In the genomic region with DNA sequence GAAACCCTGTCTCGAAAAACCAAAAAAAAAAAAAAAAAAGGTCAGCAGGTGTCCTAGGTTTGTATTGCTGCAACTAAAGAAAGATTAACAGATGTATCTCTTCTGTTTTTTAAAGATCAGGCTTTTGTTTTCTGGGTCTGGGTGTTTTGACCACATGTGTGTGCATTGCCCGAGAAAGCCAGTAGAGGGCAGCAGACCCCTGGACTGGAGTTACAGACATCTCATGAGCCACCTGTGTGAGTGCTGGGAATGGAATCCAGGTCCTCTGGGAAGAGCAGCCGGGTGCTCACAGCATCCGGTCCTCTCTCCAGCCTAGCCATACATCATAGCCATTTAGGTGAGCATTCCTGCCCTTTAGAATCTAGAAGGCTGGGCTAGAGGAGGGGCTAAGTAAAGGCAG, we compare ENCODE assay signal across 17 mouse cellular contexts. TPM values are rescaled to one million over a fixed set of nuclear protein-coding genes. Genes with fewer than 3 reads are reported as not detected.
DNase-seq lines count a peak whose midpoint lies in the region; ATAC-seq and TF ChIP-seq lines count a peak whose summit lies in the region.
"Had no signal": no experiment of that assay in that cellular context is flagged by ENCODE, and none has a peak within 500 bp of the region (broad histone marks: within the 10 kb centered on the region; RNA-seq: fewer than 3 reads in every experiment).

No protein-coding gene starts in this region.

- no peak for TF ChIP-seq POLR2A in heart, adult 2 months (IDR thresholded peaks at IDR 0.05; ENCODE audit: insufficient read depth, low read depth, low read length)

- H3K79me2 ChIP-seq in heart, adult 2 months (replicated peaks; ENCODE audit: control insufficient read depth, insufficient read depth, low read length): no peaks in the 10 kb centered on the region

- peaks cover 2% of the 10 kb centered on the region; the same call in 1 of the 2 replicates for H3K4me1 ChIP-seq in heart, adult 2 months (ENCODE audit: control insufficient read depth, insufficient read depth, low read length)
- no peaks in the 10 kb centered on the region for H3K4me1 ChIP-seq in midbrain, postnatal 0 days (ENCODE audit: insufficient read depth, low read length)
- peaks cover 7% of the 10 kb centered on the region; the same call in 1 of the 2 replicates for H3K4me1 ChIP-seq in midbrain, embryonic 13.5 days (replicated peaks)
- H3K4me1 ChIP-seq: limb, embryonic 13.5 days had no signal

- peak; percentile 38 for TF ChIP-seq CTCF in heart, adult 2 months (IDR thresholded peaks at IDR 0.05)
- peak; percentile 43 for TF ChIP-seq CTCF in midbrain, postnatal 0 days (IDR thresholded peaks at IDR 0.05)

- H3K9ac ChIP-seq in heart, adult 2 months (ENCODE audit: low read depth, low read length): no peak overlapping the region
- no peak overlapping the region for H3K9ac ChIP-seq in midbrain, postnatal 0 days (replicated peaks; ENCODE audit: low read length, poor library complexity, severe bottlenecking)
- H3K9ac ChIP-seq in midbrain, embryonic 13.5 days (replicated peaks): no peak overlapping the region
- H3K9ac ChIP-seq: limb, embryonic 13.5 days had no signal

- intact Hi-C loops in heart, adult 2 months (cut with DNase I): no loop called here

- no peak for ATAC-seq in midbrain, postnatal 0 days (ENCODE audit: low FRiP score)
- no peak for ATAC-seq in midbrain, embryonic 13.5 days

- no peaks in the 10 kb centered on the region for H3K36me3 ChIP-seq in heart, adult 2 months (ENCODE audit: control insufficient read depth, insufficient read depth, low read length)
- H3K36me3 ChIP-seq in midbrain, postnatal 0 days (ENCODE audit: insufficient read depth, low read length): no peaks in the 10 kb centered on the region
- H3K36me3 ChIP-seq in midbrain, embryonic 13.5 days: no peaks in the 10 kb centered on the region
- no peaks in the 10 kb centered on the region for H3K36me3 ChIP-seq in splenic B cell, adult 2 months (ENCODE audit: control insufficient read depth, insufficient read depth, low read length, poor library complexity, severe bottlenecking)
- H3K36me3 ChIP-seq: hindbrain, embryonic 10.5 days; limb, embryonic 13.5 days had no signal

- 79% methylated on average over 4 of the region's 4 CpGs for WGBS in heart, adult 2 months
- 89% methylated on average over 4 of the region's 4 CpGs for WGBS in midbrain, postnatal 0 days
- WGBS in midbrain, embryonic 13.5 days: 89% methylated on average over 4 of the region's 4 CpGs

- H3K9me3 ChIP-seq in midbrain, postnatal 0 days (ENCODE audit: low read length): no peaks in the 10 kb centered on the region
- no peaks in the 10 kb centered on the region for H3K9me3 ChIP-seq in midbrain, embryonic 13.5 days
- H3K9me3 ChIP-seq: limb, embryonic 13.5 days had no signal

- no peak overlapping the region for H3K27ac ChIP-seq in heart, adult 2 months
- H3K27ac ChIP-seq in midbrain, postnatal 0 days (ENCODE audit: low read depth, low read length): no peak overlapping the region
- H3K27ac ChIP-seq in midbrain, embryonic 13.5 days: no peak overlapping the region
- H3K27ac ChIP-seq: hindbrain, embryonic 10.5 days; limb, embryonic 13.5 days had no signal

- H3K4me2 ChIP-seq in midbrain, postnatal 0 days (ENCODE audit: low read depth, low read length, poor library complexity, severe bottlenecking): no peak overlapping the region
- no peak overlapping the region for H3K4me2 ChIP-seq in midbrain, embryonic 13.5 days (replicated peaks)
- H3K4me2 ChIP-seq: heart, embryonic 11.5 days; limb, embryonic 13.5 days had no signal

- no peak overlapping the region for H3K4me3 ChIP-seq in heart, adult 2 months
- no peak overlapping the region for H3K4me3 ChIP-seq in midbrain, postnatal 0 days (ENCODE audit: low read depth, low read length)
- no peak overlapping the region for H3K4me3 ChIP-seq in midbrain, embryonic 13.5 days (replicated peaks)
- H3K4me3 ChIP-seq: hindbrain, embryonic 10.5 days; limb, embryonic 13.5 days had no signal

- H3K27me3 ChIP-seq in heart, adult 2 months (ENCODE audit: control insufficient read depth, insufficient read depth, low read length): no peaks in the 10 kb centered on the region
- H3K27me3 ChIP-seq in midbrain, postnatal 0 days (ENCODE audit: insufficient read depth, low read length): no peaks in the 10 kb centered on the region
- H3K27me3 ChIP-seq in midbrain, embryonic 13.5 days: no peaks in the 10 kb centered on the region
- H3K27me3 ChIP-seq in splenic B cell, adult 2 months (ENCODE audit: control insufficient read depth, insufficient read depth, low read length, poor library complexity, severe bottlenecking): no peaks in the 10 kb centered on the region
- H3K27me3 ChIP-seq: limb, embryonic 13.5 days had no signal

- TF ChIP-seq EP300 in heart, adult 2 months (IDR thresholded peaks at IDR 0.05; ENCODE audit: insufficient read depth, low read depth, low read length): no peak

- no peak for DNase-seq in heart, adult 2 months
- no peak for DNase-seq in heart, postnatal 4 days
- no peak for DNase-seq in midbrain, postnatal 0 days (ENCODE audit: low spot score)
- peak; percentile 76 for DNase-seq in ZHBTc4 (ENCODE audit: low read depth, low spot score)
- peak; percentile 24 for DNase-seq in splenic B cell, adult 2 months (ENCODE audit: low read depth, low spot score)
- DNase-seq in embryo, embryonic 10.5 days (ENCODE audit: low spot score): no peak
- DNase-seq in right cerebral cortex, postnatal 36 days (ENCODE audit: low spot score in 2 of 2): no peak
- DNase-seq: kidney, adult 9 months; lung, postnatal 4 days; spleen, adult 18-20 months had no signal

RNA-seq across cellular contexts. Expression of gene Fxyd4, which starts 14.8 kb away (rescaled TPM):
- total RNA-seq in heart, adult 2 months (2021): not detected
- polyA plus RNA-seq in heart, adult 2 months (2012; rRNA removed): 0.25 TPM in 1 of 2 replicates, not detected in the other
- not detected for total RNA-seq in heart, postnatal 4 days (2021)
- total RNA-seq in midbrain, postnatal 0 days (2014; rRNA removed): not detected in 2 replicates
- 0.49 and 0.96 TPM in 2 replicates for polyA plus RNA-seq in midbrain, postnatal 0 days (2015; fragmentation: Nextera tagmentation; extraction: Ambion mirVana)
- polyA plus RNA-seq in midbrain, embryonic 13.5 days (2015; fragmentation: Nextera tagmentation; extraction: Ambion mirVana): 5.2 TPM in 2 replicates
- total RNA-seq: common myeloid progenitor, adult 5-6 weeks; gastrocnemius, adult 18-20 months; layer of hippocampus, postnatal 10 days had no signal

RNA-seq across cellular contexts. Expression of gene Hnrnpf, which starts 52.2 kb away (rescaled TPM):
- 100 to 1,000 TPM; 185 to 192 TPM for total RNA-seq in heart, adult 2 months (2021)
- polyA plus RNA-seq in heart, adult 2 months (2012; rRNA removed): 66.1 and 95.9 TPM in 2 replicates
- total RNA-seq in heart, postnatal 4 days (2021): 100 to 1,000 TPM; 468 to 481 TPM
- 154 and 159 TPM in 2 replicates for total RNA-seq in midbrain, postnatal 0 days (2014; rRNA removed)
- polyA plus RNA-seq in midbrain, postnatal 0 days (2015; fragmentation: Nextera tagmentation; extraction: Ambion mirVana): 173 and 183 TPM in 2 replicates
- 361 and 363 TPM in 2 replicates for polyA plus RNA-seq in midbrain, embryonic 13.5 days (2015; fragmentation: Nextera tagmentation; extraction: Ambion mirVana)

RNA-seq across cellular contexts. Expression of gene Rasgef1a, which starts 58.9 kb away (rescaled TPM):
- under 1 TPM; 0.18 to 0.37 TPM for total RNA-seq in heart, adult 2 months (2021)
- 0.26 and 0.37 TPM in 2 replicates for polyA plus RNA-seq in heart, adult 2 months (2012; rRNA removed)
- under 1 TPM; 0.62 to 0.63 TPM for total RNA-seq in heart, postnatal 4 days (2021)
- 23.0 and 25.4 TPM in 2 replicates for total RNA-seq in midbrain, postnatal 0 days (2014; rRNA removed)
- 10.9 and 11.6 TPM in 2 replicates for polyA plus RNA-seq in midbrain, postnatal 0 days (2015; fragmentation: Nextera tagmentation; extraction: Ambion mirVana)
- polyA plus RNA-seq in midbrain, embryonic 13.5 days (2015; fragmentation: Nextera tagmentation; extraction: Ambion mirVana): 1.2 and 1.4 TPM in 2 replicates
- total RNA-seq: common myeloid progenitor, adult 5-6 weeks had no signal
- polyA plus RNA-seq: hindbrain, embryonic 10.5 days had no signal

Comparison
In these comparisons a context has a peak if more than half of its experiments do, and no peak if none do; other contexts are left out.
1. DNase-seq: peak in ZHBTc4 (single experiment) and splenic B cell, adult 2 months (single experiment); none in heart, adult 2 months (0 of 2), heart, postnatal 4 days (single experiment), midbrain, postnatal 0 days (single experiment), embryo, embryonic 10.5 days (single experiment) and right cerebral cortex, postnatal 36 days (0 of 2).
2. RNA of gene Rasgef1a, which starts 58.9 kb away (total RNA-seq): 23.0 to 25.4 TPM in midbrain, postnatal 0 days; 0.62 to 0.63 TPM in heart, postnatal 4 days and 0.18 to 0.37 TPM in heart, adult 2 months; every median in the first group is over 10 times any median in the second.